In genomic region chr14:47915621-47916020, GRCm38 (mm10) we compare ENCODE assay signal across 25 mouse cellular contexts.
DNase-seq lines count a peak whose midpoint lies in the region; ATAC-seq and TF ChIP-seq lines count a peak whose summit lies in the region.
"Had no signal": no experiment of that assay in that cellular context is flagged by ENCODE, and none has a peak within 500 bp of the region (broad histone marks: within the 10 kb centered on the region; RNA-seq: fewer than 3 reads in every experiment).

No protein-coding gene starts in this region.

- H3K27ac ChIP-seq in forebrain, embryonic 10.5 days = peak overlapping the region; percentile 53; the same call in 1 of the 2 replicates
- no peak overlapping the region for H3K27ac ChIP-seq in forebrain, postnatal 0 days (ENCODE audit: low read depth, low read length)
- peak overlapping the region; percentile 39; the same call in 1 of the 2 replicates for H3K27ac ChIP-seq in midbrain, embryonic 10.5 days (replicated peaks)
- H3K27ac ChIP-seq in midbrain, embryonic 14.5 days (replicated peaks; ENCODE audit: low read depth, low read length) = no peak overlapping the region
- H3K27ac ChIP-seq: hindbrain, embryonic 15.5 days; limb, embryonic 13.5 days; liver, embryonic 13.5 days; neural tube, embryonic 15.5 days; stomach, embryonic 15.5 days had no signal

- DNase-seq in forebrain, embryonic 10.5 days (ENCODE audit: extremely low spot score, low spot score) = no peak
- no peak for DNase-seq in forebrain, postnatal 0 days
- peak; percentile 13 for DNase-seq in kidney, postnatal 10 days
- no peak for DNase-seq in kidney, postnatal 25 days
- DNase-seq in midbrain, embryonic 10.5 days (ENCODE audit: low spot score) = no peak
- DNase-seq in midbrain, embryonic 14.5 days = no peak
- DNase-seq in cerebellum, adult 9-11 months = no peak
- DNase-seq: cerebellum, adult 11 months; cerebellum, postnatal 10 days; heart, postnatal 36 days; kidney, adult 8-10 months; kidney, postnatal 36 days; layer of hippocampus, postnatal 36 days; liver, embryonic 13.5 days; right cerebral cortex, adult 18-20 months; right cerebral cortex, postnatal 4 days; thymus, postnatal 36 days had no signal

- no peaks in the 10 kb centered on the region for H3K9me3 ChIP-seq in forebrain, embryonic 10.5 days
- no peaks in the 10 kb centered on the region for H3K9me3 ChIP-seq in forebrain, postnatal 0 days (ENCODE audit: low read length)
- no peaks in the 10 kb centered on the region for H3K9me3 ChIP-seq in midbrain, embryonic 10.5 days (replicated peaks)
- H3K9me3 ChIP-seq in midbrain, embryonic 14.5 days (ENCODE audit: control insufficient read depth, low read length) = no peaks in the 10 kb centered on the region
- H3K9me3 ChIP-seq: hindbrain, embryonic 15.5 days; limb, embryonic 13.5 days; liver, embryonic 13.5 days; neural tube, embryonic 15.5 days; stomach, embryonic 15.5 days had no signal

- H3K9ac ChIP-seq in forebrain, postnatal 0 days = no peak overlapping the region
- no peak overlapping the region for H3K9ac ChIP-seq in midbrain, embryonic 14.5 days (replicated peaks; ENCODE audit: low read length)
- H3K9ac ChIP-seq: hindbrain, embryonic 15.5 days; limb, embryonic 13.5 days; liver, embryonic 13.5 days; neural tube, embryonic 15.5 days; stomach, embryonic 15.5 days had no signal

- peaks cover 18% of the 10 kb centered on the region for H3K4me1 ChIP-seq in forebrain, embryonic 10.5 days
- peaks cover 15% of the 10 kb centered on the region; the same call in 1 of the 2 replicates for H3K4me1 ChIP-seq in forebrain, postnatal 0 days (ENCODE audit: insufficient read depth)
- peaks cover 24% of the 10 kb centered on the region for H3K4me1 ChIP-seq in midbrain, embryonic 10.5 days
- peaks cover 11% of the 10 kb centered on the region for H3K4me1 ChIP-seq in midbrain, embryonic 14.5 days (ENCODE audit: control insufficient read depth, insufficient read depth, low read length)
- H3K4me1 ChIP-seq: liver, embryonic 13.5 days; stomach, embryonic 15.5 days had no signal

- ATAC-seq in forebrain, postnatal 0 days = no peak
- ATAC-seq in midbrain, embryonic 14.5 days (ENCODE audit: low FRiP score, low TSS enrichment) = no peak
- ATAC-seq: CD4-positive, CD25-positive, alpha-beta regulatory T cell, adult 4 months; forebrain, embryonic 16.5 days had no signal

- peaks cover 4% of the 10 kb centered on the region; the same call in 1 of the 2 replicates for H3K27me3 ChIP-seq in forebrain, embryonic 10.5 days (ENCODE audit: poor library complexity, severe bottlenecking)
- no peaks in the 10 kb centered on the region for H3K27me3 ChIP-seq in forebrain, postnatal 0 days (ENCODE audit: insufficient read depth, low read length)
- no peaks in the 10 kb centered on the region for H3K27me3 ChIP-seq in midbrain, embryonic 10.5 days (ENCODE audit: low read depth, poor library complexity, severe bottlenecking)
- H3K27me3 ChIP-seq in midbrain, embryonic 14.5 days (ENCODE audit: control insufficient read depth, insufficient read depth, low read length) = no peaks in the 10 kb centered on the region
- H3K27me3 ChIP-seq: hindbrain, embryonic 15.5 days; limb, embryonic 13.5 days; liver, embryonic 13.5 days; neural tube, embryonic 15.5 days; stomach, embryonic 15.5 days had no signal

- H3K36me3 ChIP-seq in forebrain, embryonic 10.5 days (replicated peaks) = no peaks in the 10 kb centered on the region
- no peaks in the 10 kb centered on the region for H3K36me3 ChIP-seq in forebrain, postnatal 0 days (ENCODE audit: insufficient read depth)
- no peaks in the 10 kb centered on the region for H3K36me3 ChIP-seq in midbrain, embryonic 10.5 days
- no peaks in the 10 kb centered on the region for H3K36me3 ChIP-seq in midbrain, embryonic 14.5 days (ENCODE audit: control insufficient read depth, insufficient read depth, low read length)
- H3K36me3 ChIP-seq: hindbrain, embryonic 15.5 days; limb, embryonic 13.5 days; liver, embryonic 13.5 days; neural tube, embryonic 15.5 days; stomach, embryonic 15.5 days had no signal

- H3K4me3 ChIP-seq in forebrain, embryonic 10.5 days = no peak overlapping the region
- no peak overlapping the region for H3K4me3 ChIP-seq in forebrain, postnatal 0 days (ENCODE audit: low read depth, low read length)
- no peak overlapping the region for H3K4me3 ChIP-seq in midbrain, embryonic 10.5 days
- no peak overlapping the region for H3K4me3 ChIP-seq in midbrain, embryonic 14.5 days (replicated peaks; ENCODE audit: low read depth, low read length)
- H3K4me3 ChIP-seq: erythroblast, embryonic 14.5 days; hindbrain, embryonic 15.5 days; limb, embryonic 13.5 days; liver, embryonic 13.5 days; neural tube, embryonic 15.5 days; stomach, embryonic 15.5 days had no signal

- H3K4me2 ChIP-seq in forebrain, postnatal 0 days (ENCODE audit: low read depth) = no peak overlapping the region
- H3K4me2 ChIP-seq in midbrain, embryonic 14.5 days (ENCODE audit: low read length) = no peak overlapping the region
- H3K4me2 ChIP-seq: hindbrain, embryonic 15.5 days; limb, embryonic 13.5 days; liver, embryonic 13.5 days; midbrain, embryonic 11.5 days; neural tube, embryonic 15.5 days; stomach, embryonic 15.5 days had no signal

- TF ChIP-seq CTCF in forebrain, postnatal 0 days (IDR thresholded peaks at IDR 0.05; ENCODE audit: low read depth) = no peak

- WGBS in forebrain, embryonic 10.5 days = 86% methylated on average over 1 of the region's 1 CpGs
- 86% methylated on average over 1 of the region's 1 CpGs for WGBS in forebrain, postnatal 0 days
- WGBS in midbrain, embryonic 10.5 days = 81% methylated on average over 1 of the region's 1 CpGs
- 75% methylated on average over 1 of the region's 1 CpGs for WGBS in midbrain, embryonic 14.5 days

Comparison
In these comparisons a context has a peak if more than half of its experiments do, and no peak if none do; other contexts are left out.
1. H3K27ac ChIP-seq: peak in forebrain, embryonic 10.5 days (single experiment) and midbrain, embryonic 10.5 days (single experiment); none in forebrain, postnatal 0 days (single experiment) and midbrain, embryonic 14.5 days (single experiment).